Mouse (Mus musculus) midbrain, embryonic 16.5 days (tissue): ENCODE measurements around the gene Tpm4. TPM values are rescaled to one million over a fixed set of nuclear protein-coding genes. Genes with fewer than 3 reads are reported as not detected.
"Not testable (repeated sequence)": the region's sequence is repeated elsewhere in the genome, so short reads cannot be mapped to it uniquely, and the experiment has no call there.

Source experiments
- ATAC-seq: fragments of 200-750 bp; cut with Nextera tagmentation; 2 replicates; pipeline ENCODE4 v1.8.0; 2017; ENCODE audit warnings: moderate TSS enrichment
- H3K27ac ChIP-seq: fragments of 300-500 bp; sonication (generic); 2 replicates; pipeline ENCODE4 v1.5.1; 2014; ENCODE audit warnings: mild to moderate bottlenecking, low read length, mixed read lengths
- H3K27me3 ChIP-seq: fragments of 300-500 bp; sonication (generic); 2 replicates; pipeline ENCODE4 v1.6.1; 2014; ENCODE audit warnings: low read depth, low read length, mixed read lengths; ENCODE audit not compliant: control insufficient read depth, insufficient read depth
- H3K36me3 ChIP-seq: fragments of 300-500 bp; sonication (generic); 2 replicates; pipeline ENCODE4 v1.6.1; 2014; ENCODE audit warnings: mild to moderate bottlenecking, low read length, moderate library complexity, mixed read lengths; ENCODE audit not compliant: control insufficient read depth, insufficient read depth
- H3K4me1 ChIP-seq: fragments of 300-500 bp; sonication (generic); 2 replicates; pipeline ENCODE4 v1.6.1; 2014; ENCODE audit warnings: mild to moderate bottlenecking, low read length, mixed read lengths; ENCODE audit not compliant: control insufficient read depth, insufficient read depth
- H3K4me2 ChIP-seq: fragments of 300-500 bp; sonication (generic); 2 replicates; pipeline ENCODE4 v1.6.1; 2014; ENCODE audit warnings: mild to moderate bottlenecking, low read length, mixed read lengths
- H3K4me3 ChIP-seq: fragments of 300-500 bp; sonication (generic); 2 replicates; pipeline ENCODE4 v1.5.1; 2014; ENCODE audit warnings: low read depth, mild to moderate bottlenecking, low read length, moderate library complexity, mixed read lengths
- H3K9ac ChIP-seq: fragments of 300-500 bp; sonication (generic); 2 replicates; pipeline ENCODE4 v1.6.1; 2014; ENCODE audit warnings: low read depth, low read length, mixed read lengths
- H3K9me3 ChIP-seq: fragments of 300-500 bp; sonication (generic); replicated peaks from 2 replicates; pipeline ENCODE4 v1.6.1; 2014; ENCODE audit warnings: mild to moderate bottlenecking, low read length, mixed read lengths; ENCODE audit not compliant: control insufficient read depth, poor library complexity, severe bottlenecking
- WGBS: fragments of 180-500 bp; shearing (Covaris S2); extraction: QIAGEN DNeasy Blood & Tissue Kit; methylation state at CpG from one replicate; pipeline ENCODE4 v1.1.7; 2014; 5-methylcytosine and 5-hydroxymethylcytosine counted together
- polyA plus RNA-seq: library from polyadenylated mRNA; unstranded; fragments of >200 nt; fragmentation: Nextera tagmentation; extraction: Ambion mirVana; gene quantifications from 2 replicates; pipeline ENCODE4 v1.2.1, GENCODE M21; 2015

Tpm4 gene
- polyA plus RNA-seq, 1 experiment from 2014 or later = 151 TPM

GRCm38 (mm10) chr8:72118616-72119015 is 16.2 kb upstream of the Tpm4 start:
- ATAC-seq = no peak
- no peak overlapping the region for H3K4me2 ChIP-seq
- 52% methylated on average over 4 of the region's 4 CpGs for WGBS
- H3K4me3 ChIP-seq = no peak overlapping the region
- no peaks in the 10 kb centered on the region for H3K4me1 ChIP-seq
- H3K27ac ChIP-seq = no peak overlapping the region
- no peak overlapping the region for H3K9ac ChIP-seq
- H3K9me3 ChIP-seq = no peaks in the 10 kb centered on the region
- no peaks in the 10 kb centered on the region for H3K36me3 ChIP-seq
- H3K27me3 ChIP-seq = no peaks in the 10 kb centered on the region

GRCm38 (mm10) chr8:72121486-72121885 is 13.3 kb upstream of the Tpm4 start:
- H3K4me3 ChIP-seq, H3K27me3 ChIP-seq, H3K9me3 ChIP-seq, H3K4me2 ChIP-seq, H3K27ac ChIP-seq, H3K4me1 ChIP-seq, ATAC-seq, H3K9ac ChIP-seq, H3K36me3 ChIP-seq: not testable (repeated sequence)
- WGBS = 63% methylated on average over 3 of the region's 3 CpGs

GRCm38 (mm10) chr8:72121997-72122396 is 12.8 kb upstream of the Tpm4 start:
- no peaks in the 10 kb centered on the region for H3K9me3 ChIP-seq
- 26% methylated on average over 1 of the region's 1 CpGs for WGBS
- H3K9ac ChIP-seq = no peak overlapping the region
- H3K4me1 ChIP-seq = no peaks in the 10 kb centered on the region
- no peak overlapping the region for H3K27ac ChIP-seq
- no peak overlapping the region for H3K4me2 ChIP-seq
- no peaks in the 10 kb centered on the region for H3K27me3 ChIP-seq
- H3K4me3 ChIP-seq = no peak overlapping the region
- no peak for ATAC-seq
- H3K36me3 ChIP-seq = no peaks in the 10 kb centered on the region

GRCm38 (mm10) chr8:72127834-72128233 is 6.9 kb upstream of the Tpm4 start:
- no peak for ATAC-seq
- 70% methylated on average over 1 of the region's 1 CpGs for WGBS
- no peaks in the 10 kb centered on the region for H3K36me3 ChIP-seq

GRCm38 (mm10) chr8:72131251-72131650 is 3.5 kb upstream of the Tpm4 start:
- Histone ChIP-seq H3K27ac (no peak overlapping the region), H3K27me3 (no peaks in the 10 kb centered on the region), H3K4me2 (no peak overlapping the region), H3K4me3 (no peak overlapping the region), H3K4me1 (peaks cover 6% of the 10 kb centered on the region; the same call in 1 of the 2 replicates), H3K36me3 (no peaks in the 10 kb centered on the region), H3K9ac (no peak overlapping the region), H3K9me3 (no peaks in the 10 kb centered on the region)
- WGBS = 79% methylated on average over 2 of the region's 2 CpGs
- no peak for ATAC-seq

More at GRCm38 (mm10) chr8:72127834-72128233, 6.9 kb upstream of the Tpm4 start:
- no peak overlapping the region for H3K27ac ChIP-seq
- no peak overlapping the region for H3K9ac ChIP-seq
- H3K4me1 ChIP-seq = no peaks in the 10 kb centered on the region
- no peak overlapping the region for H3K4me2 ChIP-seq
- H3K9me3 ChIP-seq = no peaks in the 10 kb centered on the region
- H3K4me3 ChIP-seq = no peak overlapping the region
- H3K27me3 ChIP-seq = no peaks in the 10 kb centered on the region

GRCm38 (mm10) chr8:72131901-72132300 is 2.9 kb upstream of the Tpm4 start:
- Histone ChIP-seq H3K4me1 (peaks cover 13% of the 10 kb centered on the region), H3K27ac (no peak overlapping the region), H3K9ac (no peak overlapping the region), H3K36me3 (no peaks in the 10 kb centered on the region), H3K4me3 (no peak overlapping the region), H3K9me3 (no peaks in the 10 kb centered on the region), H3K4me2 (no peak overlapping the region), H3K27me3 (no peaks in the 10 kb centered on the region)
- WGBS = 84% methylated on average over 2 of the region's 2 CpGs
- ATAC-seq = no peak

GRCm38 (mm10) chr8:72132417-72132816 is 2.4 kb upstream of the Tpm4 start:
- Histone ChIP-seq H3K36me3 (no peaks in the 10 kb centered on the region), H3K4me3 (no peak overlapping the region), H3K9me3 (no peaks in the 10 kb centered on the region), H3K4me1 (peaks cover 15% of the 10 kb centered on the region), H3K27ac (no peak overlapping the region), H3K4me2 (no peak overlapping the region), H3K9ac (no peak overlapping the region), H3K27me3 (no peaks in the 10 kb centered on the region)
- 90% methylated on average over 1 of the region's 1 CpGs for WGBS
- no peak for ATAC-seq

- Histone ChIP-seq H3K4me1 (peaks cover 15% of the 10 kb centered on the region), H3K27me3 (no peaks in the 10 kb centered on the region), H3K9ac (no peak overlapping the region), H3K27ac (no peak overlapping the region), H3K4me3 (no peak overlapping the region), H3K9me3 (no peaks in the 10 kb centered on the region), H3K4me2 (no peak overlapping the region), H3K36me3 (no peaks in the 10 kb centered on the region)
- no peak for ATAC-seq
- 80% methylated on average over 1 of the region's 1 CpGs for WGBS
Observed at GRCm38 (mm10) chr8:72132891-72133290, 1.9 kb upstream of the Tpm4 start.

GRCm38 (mm10) chr8:72133507-72133906 is 1.3 kb upstream of the Tpm4 start:
- Histone ChIP-seq H3K4me1 (peaks cover 15% of the 10 kb centered on the region), H3K9ac (no peak overlapping the region), H3K4me2 (no peak overlapping the region), H3K36me3 (no peaks in the 10 kb centered on the region), H3K4me3 (no peak overlapping the region), H3K27me3 (no peaks in the 10 kb centered on the region), H3K27ac (no peak overlapping the region), H3K9me3 (no peaks in the 10 kb centered on the region)
- no peak for ATAC-seq
- 68% methylated on average over 1 of the region's 1 CpGs for WGBS
